Mouse (Mus musculus) layer of hippocampus, adult 8-10 months (tissue): Measurements from ENCODE around the gene Slc16a1. TPM values are rescaled to one million over a fixed set of nuclear protein-coding genes. Genes with fewer than 3 reads are reported as not detected.

Experiments
- DNase-seq, 2 experiments: peaks; one replicate each; pipeline ENCODE4 v3.0.0; 2022; ENCODE audit warnings: low spot score in 2 of 2
- total RNA-seq, 4 experiments: library from RNA; stranded (reverse); gene quantifications; 2 replicates each; pipeline ENCODE4 v1.2.4; 2022

The Slc16a1 gene
- total RNA-seq = 10 to 100 TPM; 26.6 to 32.9 (median 29.3) TPM

DNA sequence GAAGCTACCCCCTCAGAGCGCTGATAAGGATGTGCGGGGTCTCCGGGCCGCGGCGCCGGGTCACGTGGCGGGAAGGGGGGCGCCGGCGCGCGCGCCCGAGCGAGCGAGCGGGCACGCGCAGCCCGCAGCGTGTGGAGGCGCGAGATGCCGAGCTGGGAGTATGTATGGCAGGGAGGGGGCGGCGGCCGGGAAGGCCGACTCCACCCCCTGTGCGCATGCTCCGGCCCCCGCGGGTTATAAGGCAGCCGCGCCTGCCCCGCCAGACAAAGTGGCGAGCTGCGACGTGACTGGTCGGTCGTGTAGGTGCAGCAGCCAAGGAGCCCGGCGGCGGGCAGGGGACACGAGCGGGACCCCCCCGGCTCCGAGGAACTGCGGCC, at the start of gene Slc16a1:
Gene Slc16a1 (plus strand): TSS at position 266 of the 377 bp plus-strand sequence.
- DNase-seq = peak; percentile 82 to 88

DNA sequence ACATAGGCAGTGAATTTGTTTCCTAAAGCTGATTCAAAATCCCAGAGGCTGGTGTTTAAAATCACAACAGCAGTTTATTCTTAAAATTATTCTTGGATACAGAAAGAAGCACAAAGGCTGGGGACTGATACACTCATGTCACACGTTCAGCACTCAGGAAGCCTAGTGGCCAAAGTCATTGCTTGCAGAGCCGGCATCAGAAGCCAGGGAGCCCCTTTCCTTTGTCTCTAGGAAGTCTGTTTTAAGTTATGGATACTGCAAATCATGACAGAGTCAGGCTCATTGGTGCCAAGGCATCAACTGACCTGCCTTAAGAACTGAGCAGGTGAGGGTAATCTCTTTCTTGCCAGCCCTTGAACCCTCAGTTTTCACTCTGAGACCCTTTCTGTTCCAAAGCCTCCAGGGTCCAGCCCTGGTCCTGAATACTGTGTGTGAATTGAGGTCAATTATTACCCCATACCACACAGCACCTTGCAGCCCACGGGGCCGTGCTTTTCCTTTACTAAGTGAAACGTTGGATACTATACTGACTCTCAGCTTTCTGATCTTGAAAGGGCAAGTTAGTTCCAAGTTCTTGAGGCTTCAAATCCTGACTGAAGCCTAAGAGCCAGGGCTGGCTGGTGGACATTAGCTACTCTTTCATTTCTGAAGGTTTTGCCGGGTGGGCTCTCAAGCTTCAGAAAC, 41.9 kb upstream of the Slc16a1 start:
- DNase-seq = no peak

DNA sequence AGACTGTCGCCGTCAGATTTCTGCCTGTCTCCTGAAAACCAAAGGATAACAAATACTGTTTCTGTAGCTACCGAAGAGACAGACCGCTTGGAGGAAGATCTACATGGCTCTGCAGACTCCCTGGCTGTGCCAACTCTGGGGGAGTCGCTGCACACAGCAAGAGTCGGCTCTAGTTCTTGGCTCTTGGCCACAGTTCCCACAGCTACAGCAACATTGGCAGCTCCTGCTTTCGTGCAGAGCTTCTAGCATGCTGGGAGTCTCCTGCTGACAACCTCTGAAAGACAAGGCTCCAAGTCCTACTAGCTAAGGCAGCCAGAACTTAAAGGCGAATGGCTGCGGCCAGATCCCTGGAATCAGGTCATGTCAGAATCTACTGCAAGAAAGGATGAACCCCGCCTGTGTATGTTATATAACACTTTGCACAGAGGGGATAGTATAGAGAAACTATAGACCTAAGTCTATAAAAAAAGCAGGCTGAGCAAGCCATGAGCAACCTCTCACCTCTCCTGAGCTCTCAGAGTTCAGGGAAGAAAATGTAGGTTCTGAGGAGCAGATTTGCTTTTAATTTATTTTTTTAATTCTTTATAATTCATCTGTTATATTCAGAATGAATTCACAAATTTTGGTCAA, 41.2 kb upstream of the Slc16a1 start:
- peak; percentile 93 to 94 for DNase-seq

DNA sequence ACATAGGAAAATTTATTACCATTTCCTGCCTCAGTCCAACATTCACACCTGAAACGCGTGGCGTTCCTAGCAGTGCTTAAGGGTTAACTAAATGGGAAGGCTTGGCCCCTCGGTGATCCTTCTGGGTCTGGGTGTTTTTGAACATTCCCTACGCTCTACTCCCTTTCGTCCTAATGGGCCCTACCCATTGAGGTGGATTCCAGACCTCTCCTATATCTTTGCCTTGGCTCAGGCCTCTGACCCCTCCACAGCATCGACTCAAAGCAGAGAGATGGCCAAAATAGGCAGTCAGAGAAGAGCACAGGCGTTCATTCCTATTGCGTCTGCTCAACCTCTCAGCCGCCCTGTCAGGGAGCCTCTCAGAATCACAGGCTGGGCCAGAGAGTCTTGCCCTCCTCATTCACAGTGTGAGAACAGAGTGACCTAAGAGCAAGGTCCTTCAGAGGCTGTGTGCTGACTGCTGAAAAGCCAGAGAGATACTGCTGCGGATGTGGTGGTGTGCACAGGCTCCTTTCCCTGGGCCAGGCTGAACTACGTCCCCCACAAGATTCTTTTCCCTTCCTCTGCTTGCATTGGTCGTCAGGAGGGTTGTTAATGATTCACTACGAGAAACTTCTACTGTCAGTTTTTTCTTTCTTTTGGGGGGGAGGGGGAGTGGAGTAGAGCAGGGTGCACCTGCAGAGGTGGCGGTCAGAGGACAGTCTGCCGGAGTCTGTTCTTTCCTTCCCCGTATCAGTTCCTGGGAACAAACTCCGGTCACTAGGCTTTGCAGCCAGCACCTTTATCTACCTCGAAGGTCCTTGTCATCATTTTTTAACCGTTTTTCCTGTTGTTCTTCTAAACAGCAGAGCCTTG, 38.9 kb upstream of the Slc16a1 start:
- no peak for DNase-seq

DNA sequence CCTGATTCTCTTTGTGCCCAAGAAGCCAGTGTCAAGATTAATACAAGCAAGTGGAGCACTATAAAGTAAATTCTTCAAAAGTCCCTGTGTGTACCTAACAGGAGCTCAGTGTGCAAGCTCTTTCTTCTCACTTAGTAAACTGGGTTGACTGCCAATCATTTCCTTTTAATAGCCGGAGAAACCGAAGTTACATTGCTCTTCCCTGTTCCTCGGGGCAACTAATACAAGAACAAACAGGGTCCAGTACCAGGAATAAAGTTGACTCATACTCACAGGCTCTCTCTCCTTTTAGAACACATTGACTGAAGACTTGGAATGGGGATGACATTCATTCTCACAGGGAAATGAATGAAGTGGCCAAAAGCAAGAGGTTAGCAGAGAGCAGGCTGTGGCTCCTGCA, 37.8 kb upstream of the Slc16a1 start:
- DNase-seq = no peak

DNA sequence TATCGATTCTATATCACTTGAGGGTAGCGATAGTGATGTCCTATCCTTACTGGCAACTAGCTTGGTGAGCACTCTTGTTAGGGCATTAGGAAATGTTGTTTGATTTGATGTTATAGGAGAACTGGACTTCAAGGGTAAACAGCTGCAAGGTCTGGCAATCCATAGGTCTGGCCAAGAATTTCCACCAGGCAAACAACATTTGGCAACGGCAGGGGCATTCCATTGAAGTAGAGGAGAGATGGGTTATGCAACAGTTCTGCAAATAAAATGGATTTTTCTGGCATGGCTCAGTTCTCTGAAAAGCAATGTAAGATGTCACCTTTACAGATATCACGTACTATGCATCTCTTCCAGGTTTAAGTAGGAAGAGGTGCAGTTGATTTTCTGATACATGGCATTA, 36.8 kb upstream of the Slc16a1 start:
- no peak for DNase-seq

DNA sequence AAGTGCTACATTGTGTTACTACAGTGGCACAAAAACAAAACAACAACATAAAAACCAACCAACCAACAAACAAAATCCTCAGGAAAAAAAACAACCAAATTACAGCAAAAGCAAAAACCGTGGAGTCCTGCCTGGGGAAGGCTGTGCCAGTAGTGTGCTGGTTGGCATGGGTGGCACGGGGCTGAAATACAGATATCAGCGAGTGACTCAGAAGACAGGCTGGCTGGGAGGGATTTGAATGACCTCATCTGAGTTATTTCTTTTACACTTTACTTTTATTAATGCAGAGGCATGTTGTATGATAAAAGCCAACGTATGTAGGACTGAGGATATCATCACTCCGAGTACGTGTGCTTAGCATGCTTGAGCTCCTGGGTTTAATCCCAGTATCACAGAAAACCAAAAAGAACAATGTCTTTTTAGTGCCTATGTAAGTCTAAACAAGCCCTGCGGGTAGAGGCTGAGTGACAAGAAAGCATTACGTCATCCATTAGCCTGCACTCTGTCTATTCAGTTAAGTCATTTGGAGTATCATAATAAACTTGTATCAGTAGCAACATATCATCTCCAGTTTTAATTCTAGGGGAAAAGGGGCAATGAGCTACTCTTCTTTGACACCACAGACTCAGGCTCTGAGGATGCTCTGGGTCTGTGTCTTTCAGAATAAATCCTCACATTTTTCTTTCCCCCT, 28.6 kb upstream of the Slc16a1 start:
- DNase-seq = no peak

DNA sequence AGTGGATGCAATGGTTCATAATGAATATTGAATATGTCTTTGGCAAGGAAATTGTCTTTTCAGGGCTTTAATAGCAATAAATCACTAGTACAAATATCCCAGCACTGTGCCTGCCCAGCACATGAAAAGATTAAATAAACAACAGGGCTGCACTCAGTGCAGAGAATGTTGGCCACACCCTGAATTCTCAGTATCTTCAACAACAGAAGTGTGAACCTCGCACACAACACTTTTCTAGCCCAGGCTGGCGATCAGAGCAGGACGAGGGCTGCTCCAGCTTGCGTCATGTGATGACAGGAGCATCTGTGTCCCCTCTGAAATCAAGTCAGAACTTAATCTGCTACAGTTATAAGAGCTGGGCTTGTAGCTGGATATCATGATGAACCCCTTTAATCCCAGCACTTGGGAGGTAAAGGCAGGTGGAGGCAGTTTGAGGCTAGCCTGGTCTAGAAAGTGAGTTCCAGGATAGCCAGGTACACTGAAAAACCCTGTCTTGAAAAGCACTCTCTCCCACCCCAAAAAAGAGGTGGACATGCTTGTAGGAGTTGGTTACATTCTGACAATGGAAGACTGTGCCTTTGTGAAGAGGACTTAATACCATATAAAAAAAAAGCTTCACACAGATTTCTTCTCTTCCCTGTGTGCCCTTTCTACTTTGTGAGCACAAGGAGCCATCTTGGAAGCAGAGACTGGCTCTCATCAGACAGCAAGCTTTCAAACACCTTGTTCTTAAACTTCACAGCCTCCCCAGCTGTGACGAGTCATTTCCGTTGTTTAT, 27.8 kb upstream of the Slc16a1 start:
- no peak for DNase-seq

DNA sequence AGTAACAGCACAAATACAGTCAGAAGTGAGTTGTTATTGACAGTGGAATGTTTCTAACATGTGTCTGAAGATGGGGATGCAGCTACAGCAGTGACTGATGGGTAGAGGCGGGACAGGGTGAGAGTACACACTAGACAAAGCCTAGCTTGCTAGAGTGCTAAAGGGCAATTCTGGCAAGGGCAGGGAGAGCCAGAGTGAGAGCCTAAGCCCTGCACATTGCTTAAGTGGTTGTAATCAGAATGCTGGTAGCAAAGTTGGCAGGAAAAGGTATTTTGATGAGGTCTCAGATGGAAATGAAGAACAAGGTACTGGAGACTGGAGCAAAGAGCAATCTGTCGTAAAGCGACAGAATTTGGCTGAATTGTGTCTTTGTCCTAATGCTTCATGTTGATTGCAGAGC, 26.5 kb upstream of the Slc16a1 start:
- DNase-seq = no peak

DNA sequence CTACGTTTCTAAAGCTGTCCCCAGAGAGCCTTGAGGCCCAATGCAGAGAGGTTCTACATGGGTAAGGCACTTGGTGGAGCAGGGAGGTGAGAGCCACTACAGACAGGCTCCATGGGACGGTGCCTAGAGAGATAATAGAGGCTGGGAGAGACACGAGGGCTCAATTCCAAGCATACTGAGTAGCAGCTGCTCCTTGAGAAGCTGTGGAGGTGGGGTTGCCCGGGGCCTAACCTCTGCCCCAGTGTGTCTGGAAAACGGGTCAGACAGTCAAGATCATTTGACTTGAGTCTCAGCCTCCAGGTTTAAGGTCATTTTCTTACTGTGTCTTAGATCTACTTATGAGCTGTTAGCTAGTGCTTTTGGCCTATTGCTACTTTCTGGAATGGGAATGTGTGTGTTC, 25.4 kb upstream of the Slc16a1 start:
- no peak for DNase-seq

DNA sequence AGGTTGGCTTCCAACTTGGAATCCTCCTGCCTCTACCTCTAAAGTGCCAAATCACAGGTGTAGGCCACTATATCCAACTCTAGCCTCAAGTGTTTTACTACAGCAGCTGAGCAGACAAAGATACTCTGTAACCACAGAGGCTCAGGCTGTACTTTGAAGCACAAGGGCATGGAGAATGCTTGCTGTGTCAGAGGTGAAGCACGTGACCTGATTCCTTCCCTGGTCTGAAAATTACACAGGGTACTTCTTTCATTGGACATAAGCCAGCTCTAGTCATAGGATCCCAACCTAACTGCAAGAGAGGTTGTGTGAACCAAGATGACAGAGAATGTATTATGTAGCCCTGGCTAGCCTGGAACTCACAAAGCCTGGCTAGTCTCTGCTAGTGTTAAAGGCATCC, 24.4 kb upstream of the Slc16a1 start:
- DNase-seq = no peak

DNA sequence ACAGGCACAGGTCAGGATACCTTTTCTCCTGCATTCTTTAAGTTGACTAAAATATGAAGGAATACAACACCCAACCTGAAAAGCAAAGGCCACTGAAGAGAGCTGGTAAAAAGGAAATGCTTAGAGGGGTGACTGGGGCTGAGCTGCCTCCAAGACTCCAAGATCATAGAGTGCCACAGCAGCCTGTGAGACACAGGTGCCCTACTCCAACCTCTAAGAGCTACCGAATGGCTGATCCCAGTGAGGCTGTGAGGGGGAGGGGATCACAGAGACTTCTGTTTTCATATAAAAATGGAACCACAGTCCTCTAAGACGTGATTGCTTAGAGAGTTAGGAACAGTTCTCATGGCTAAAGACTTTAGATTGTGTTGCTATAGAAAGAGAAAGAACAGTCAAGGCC, 23.3 kb upstream of the Slc16a1 start:
- DNase-seq = no peak

DNA sequence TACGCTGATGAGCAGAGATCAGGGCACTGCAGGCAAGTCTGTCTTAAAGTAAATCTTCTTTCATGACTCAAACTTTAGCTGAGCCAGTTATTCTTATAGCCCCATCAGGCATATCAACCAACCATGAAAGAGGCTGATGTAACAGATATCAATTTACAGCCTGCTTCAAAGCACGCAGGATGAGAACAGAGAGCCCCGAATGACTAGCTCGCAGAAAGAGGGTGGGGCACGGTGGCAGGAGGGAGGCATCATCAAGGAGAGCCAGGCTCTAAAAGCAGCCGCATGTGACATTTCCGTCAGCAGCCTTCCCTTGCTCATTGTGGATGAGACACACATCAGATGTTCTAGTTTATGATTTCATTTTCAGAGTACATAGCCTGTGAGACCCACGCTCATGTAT, 22.3 kb upstream of the Slc16a1 start:
- DNase-seq = peak; percentile 60 to 61

DNA sequence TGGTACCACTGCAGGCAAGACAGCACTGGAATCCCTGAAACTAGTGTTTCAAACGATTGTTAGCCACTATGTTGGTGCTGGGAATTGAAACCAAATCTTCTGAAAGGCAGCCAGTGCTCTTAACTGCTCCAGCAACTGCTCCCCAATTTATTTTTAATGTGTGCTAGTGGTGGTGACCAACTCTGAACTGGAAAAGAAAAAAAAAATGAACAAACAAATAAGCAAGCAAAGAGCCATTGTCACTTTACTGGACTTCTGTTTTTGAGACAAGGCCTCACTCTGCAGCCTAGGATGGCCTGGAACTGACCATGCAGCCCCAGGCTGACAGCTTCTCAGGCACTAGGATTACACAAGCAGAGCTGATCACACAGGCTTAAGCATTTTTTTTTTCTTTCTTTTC, 16.6 kb upstream of the Slc16a1 start:
- no peak for DNase-seq

DNA sequence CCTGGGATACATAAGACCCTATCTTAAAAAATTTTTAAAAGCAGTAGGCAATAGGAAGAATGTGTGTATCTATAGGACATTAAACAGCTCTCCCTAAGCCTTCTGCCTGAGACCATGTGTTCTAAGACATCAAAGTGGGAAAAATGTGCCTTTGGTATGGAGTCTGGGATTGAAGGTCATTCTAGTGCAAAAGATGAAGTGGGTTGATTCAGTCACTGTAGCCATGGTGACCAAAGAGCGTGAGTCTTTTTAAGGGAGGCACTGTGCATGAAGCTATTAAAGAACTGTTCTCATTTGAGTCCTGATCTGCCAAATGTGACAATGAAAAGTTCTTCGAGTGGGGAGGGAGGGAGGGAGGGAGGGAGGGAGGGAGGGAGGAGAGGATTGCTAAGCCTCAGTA, 8.7 kb upstream of the Slc16a1 start:
- DNase-seq = no peak

DNA sequence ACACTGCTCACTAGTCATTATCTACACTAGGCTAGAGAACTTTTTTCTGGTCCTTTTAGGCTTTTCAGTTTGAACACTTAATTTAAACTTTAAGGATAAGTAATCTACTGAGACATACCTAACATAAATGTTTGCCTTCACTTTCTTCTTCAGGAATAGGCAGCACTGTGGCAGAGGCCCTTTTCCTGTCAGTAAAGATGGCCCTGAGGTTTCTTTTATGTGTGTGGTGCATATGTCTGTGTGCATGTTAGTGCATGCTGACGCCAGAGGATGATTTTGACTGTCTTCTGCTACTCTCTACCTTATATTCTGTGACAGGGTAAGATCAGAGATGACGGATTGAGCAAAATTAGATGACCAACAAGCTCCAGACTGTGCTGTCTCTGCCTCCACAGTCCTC, 7.5 kb upstream of the Slc16a1 start:
- DNase-seq = no peak

DNA sequence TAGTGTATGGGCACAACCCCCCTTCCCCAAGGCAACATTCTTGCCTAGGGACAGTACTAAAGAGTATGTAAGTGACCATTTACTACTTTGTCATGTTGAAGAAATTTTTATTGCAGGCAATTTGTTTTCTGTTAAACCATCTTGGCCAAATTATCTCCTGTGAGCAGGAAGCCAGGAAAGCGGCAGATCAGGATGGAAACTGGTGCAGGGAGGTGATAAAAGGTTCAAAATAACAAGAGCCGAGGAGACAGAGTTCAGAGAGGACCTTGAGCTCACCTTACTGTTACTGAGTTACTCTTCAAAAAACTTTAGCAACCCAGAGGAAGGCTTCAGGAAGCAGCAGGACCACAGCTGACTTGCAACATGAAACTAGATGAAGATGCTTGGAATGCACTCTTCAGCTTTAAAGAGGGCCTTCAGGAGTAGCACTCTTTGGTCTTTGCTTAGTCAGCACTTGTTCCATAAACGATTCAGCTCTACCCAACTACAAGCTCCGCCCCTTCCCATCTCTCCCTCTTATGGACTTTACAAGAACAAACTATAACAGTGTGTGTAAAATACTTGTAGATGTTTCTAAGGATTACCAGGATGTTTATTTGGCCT, 5.8 kb upstream of the Slc16a1 start:
- no peak for DNase-seq

DNA sequence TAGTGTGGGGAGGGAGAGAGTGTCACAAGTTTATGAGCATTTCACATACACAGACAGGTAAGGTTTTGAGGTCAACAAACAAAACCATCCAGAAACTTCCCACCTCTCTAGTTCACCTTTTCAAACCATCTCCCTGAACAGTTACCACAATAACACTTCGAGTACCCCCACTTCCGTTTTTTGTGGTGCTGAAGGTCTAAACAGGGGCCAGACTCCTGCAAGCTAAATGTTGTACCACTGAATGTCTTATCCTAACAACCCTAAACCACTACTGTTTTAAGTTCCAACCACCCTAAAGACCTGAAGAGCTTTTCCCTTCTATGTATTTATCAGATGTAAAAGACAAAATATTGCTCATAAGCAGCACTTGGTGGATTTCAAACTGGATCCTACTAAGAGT, 2.0 kb upstream of the Slc16a1 start:
- no peak for DNase-seq

DNA sequence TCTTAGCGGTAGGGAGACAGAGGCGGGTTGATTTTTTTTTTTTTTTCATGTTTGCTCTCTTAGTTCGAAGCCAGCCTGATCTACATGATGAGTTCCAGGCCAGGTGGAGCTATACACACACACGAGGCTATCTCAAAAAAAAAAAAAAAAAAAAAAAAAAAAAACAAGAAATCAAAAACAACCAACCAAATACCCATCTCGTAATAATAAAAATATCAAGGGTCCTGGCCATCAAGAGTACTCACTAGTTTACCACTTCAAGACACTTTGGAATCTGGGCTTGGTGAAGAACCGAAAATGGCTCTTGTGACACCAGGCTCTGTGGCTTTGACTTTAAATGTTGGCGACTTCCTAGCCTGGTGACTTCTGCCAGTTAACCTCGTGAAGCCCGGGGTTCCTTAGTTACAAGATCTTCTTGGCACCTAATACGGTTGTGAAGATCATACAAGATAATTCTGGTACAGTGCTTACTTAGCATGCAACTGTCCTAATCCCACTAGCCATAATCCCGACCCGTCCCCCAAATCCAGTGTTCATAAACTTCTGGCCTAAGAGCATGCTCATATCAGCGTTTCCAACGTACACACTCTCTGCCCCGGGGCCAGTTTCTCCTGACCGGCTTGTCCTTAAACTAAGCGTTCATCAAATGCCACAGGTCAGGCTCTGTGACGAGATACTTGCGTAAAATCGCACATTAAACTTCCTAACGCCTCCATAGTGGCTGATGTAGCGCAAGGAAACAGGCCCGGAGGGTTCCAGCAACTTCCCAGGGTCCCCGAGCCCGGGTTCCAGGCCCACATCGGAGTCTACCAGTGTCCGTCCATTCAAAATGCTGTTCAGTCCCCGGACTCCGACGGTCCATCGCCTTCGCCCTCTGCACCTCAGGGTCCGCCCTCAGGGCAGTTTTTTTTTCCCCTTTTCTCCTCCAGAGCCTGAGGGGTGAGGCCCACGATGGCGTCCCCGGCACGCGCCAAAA, 753 bp upstream of the Slc16a1 start:
- DNase-seq = peak; percentile 19 to 33
